Mouse (Mus musculus) intestine, embryonic 16.5 days (tissue): ENCODE results near the gene Ccdc50. TPM values are rescaled to one million over a fixed set of nuclear protein-coding genes. Genes with fewer than 3 reads are reported as not detected.

ENCODE experiments used
- ATAC-seq: fragments of 200-750 bp; cut with Nextera tagmentation; 2 replicates; pipeline ENCODE4 v1.8.0; 2017; ENCODE audit warnings: moderate TSS enrichment, moderate library complexity
- H3K27ac ChIP-seq: fragments of 300-500 bp; sonication (generic); 2 replicates; pipeline ENCODE4 v1.5.1; 2014; ENCODE audit warnings: mild to moderate bottlenecking, low read length
- H3K27me3 ChIP-seq: fragments of 300-500 bp; sonication (generic); replicated peaks from 2 replicates; pipeline ENCODE4 v1.6.1; 2014; ENCODE audit warnings: low read length, control low read depth, mixed read lengths; ENCODE audit not compliant: control insufficient read depth, insufficient read depth
- H3K36me3 ChIP-seq: fragments of 300-500 bp; sonication (generic); 2 replicates; pipeline ENCODE4 v1.6.1; 2014; ENCODE audit warnings: low read length, control low read depth; ENCODE audit not compliant: control insufficient read depth, insufficient read depth
- H3K4me1 ChIP-seq: fragments of 300-500 bp; sonication (generic); 2 replicates; pipeline ENCODE4 v1.6.1; 2014; ENCODE audit warnings: low read length, control low read depth, mixed read lengths; ENCODE audit not compliant: control insufficient read depth, insufficient read depth
- H3K4me2 ChIP-seq: fragments of 300-500 bp; sonication (generic); 2 replicates; pipeline ENCODE4 v1.6.1; 2014; ENCODE audit warnings: low read depth, low read length, control low read depth
- H3K4me3 ChIP-seq: fragments of 300-500 bp; sonication (generic); 2 replicates; pipeline ENCODE4 v1.5.1; 2014; ENCODE audit warnings: mild to moderate bottlenecking, low read length
- H3K9ac ChIP-seq: fragments of 300-500 bp; sonication (generic); 2 replicates; pipeline ENCODE4 v1.6.1; 2014; ENCODE audit warnings: low read depth, low read length
- H3K9me3 ChIP-seq: fragments of 300-500 bp; sonication (generic); 2 replicates; pipeline ENCODE4 v1.6.1; 2016; ENCODE audit warnings: low read length, control low read depth; ENCODE audit not compliant: control insufficient read depth
- WGBS: fragments of 180-500 bp; shearing (Covaris S2); extraction: QIAGEN DNeasy Blood & Tissue Kit; methylation state at CpG from one replicate; pipeline ENCODE4 v1.1.7; 2014; 5-methylcytosine and 5-hydroxymethylcytosine counted together
- polyA plus RNA-seq: library from polyadenylated mRNA; unstranded; fragments of >200 nt; fragmentation: Nextera tagmentation; extraction: Ambion mirVana; gene quantifications from 2 replicates; pipeline ENCODE4 v1.2.1, GENCODE M21; 2015

The Ccdc50 gene
- 32.9 and 34.9 TPM in 2 replicates for polyA plus RNA-seq

GRCm38 (mm10) chr16:27388761-27389451 is at the start of gene Ccdc50:
Ccdc50 (plus strand) TSS chr16:27388869.
- no peaks in the 10 kb centered on the region for H3K9me3 ChIP-seq
- peak; percentile 87 for ATAC-seq
- H3K9ac ChIP-seq = peak within 1 kb of the TSS; percentile 98
- H3K36me3 ChIP-seq = no peaks in the 10 kb centered on the region
- under 1% methylated on average over 69 of the region's 69 CpGs for WGBS
- peak within 1 kb of the TSS; percentile 57 for H3K4me2 ChIP-seq
- H3K4me3 ChIP-seq = peak within 1 kb of the TSS; percentile 91
- no peaks in the 10 kb centered on the region for H3K27me3 ChIP-seq
- peaks cover 9% of the 10 kb centered on the region; the same call in 1 of the 2 replicates for H3K4me1 ChIP-seq
- peak within 1 kb of the TSS; percentile 98 for H3K27ac ChIP-seq

- Histone ChIP-seq H3K4me3 (no peak overlapping the region), H3K27me3 (no peaks in the 10 kb centered on the region), H3K4me1 (no peaks in the 10 kb centered on the region), H3K36me3 (no peaks in the 10 kb centered on the region), H3K9me3 (no peaks in the 10 kb centered on the region), H3K4me2 (no peak overlapping the region), H3K9ac (no peak overlapping the region), H3K27ac (no peak overlapping the region)
- 69% methylated on average over 3 of the region's 3 CpGs for WGBS
- no peak for ATAC-seq
These were observed 41.1 kb upstream of the Ccdc50 start for GRCm38 (mm10) chr16:27347521-27347920.

GRCm38 (mm10) chr16:27348359-27348758 is 40.3 kb upstream of the Ccdc50 start:
- no peaks in the 10 kb centered on the region for H3K27me3 ChIP-seq
- no peak for ATAC-seq

GRCm38 (mm10) chr16:27349235-27349634 is 39.4 kb upstream of the Ccdc50 start:
- no peak for ATAC-seq
- Histone ChIP-seq H3K9ac (no peak overlapping the region), H3K4me2 (no peak overlapping the region), H3K4me3 (no peak overlapping the region), H3K9me3 (no peaks in the 10 kb centered on the region), H3K4me1 (no peaks in the 10 kb centered on the region), H3K36me3 (no peaks in the 10 kb centered on the region), H3K27me3 (no peaks in the 10 kb centered on the region), H3K27ac (no peak overlapping the region)
- 97% methylated on average over 2 of the region's 2 CpGs for WGBS

More at GRCm38 (mm10) chr16:27348359-27348758, 40.3 kb upstream of the Ccdc50 start:
- 64% methylated on average over 1 of the region's 1 CpGs for WGBS
- no peaks in the 10 kb centered on the region for H3K4me1 ChIP-seq
- H3K4me2 ChIP-seq = no peak overlapping the region
- H3K9ac ChIP-seq = no peak overlapping the region
- no peaks in the 10 kb centered on the region for H3K9me3 ChIP-seq
- H3K4me3 ChIP-seq = no peak overlapping the region
- no peak overlapping the region for H3K27ac ChIP-seq
- no peaks in the 10 kb centered on the region for H3K36me3 ChIP-seq

- H3K4me1 ChIP-seq = no peaks in the 10 kb centered on the region
- no peak overlapping the region for H3K9ac ChIP-seq
- no peaks in the 10 kb centered on the region for H3K27me3 ChIP-seq
- WGBS = 87% methylated on average over 7 of the region's 7 CpGs
- H3K4me3 ChIP-seq = no peak overlapping the region
- no peaks in the 10 kb centered on the region for H3K9me3 ChIP-seq
- H3K4me2 ChIP-seq = no peak overlapping the region
- H3K27ac ChIP-seq = no peak overlapping the region
- no peak for ATAC-seq
- H3K36me3 ChIP-seq = no peaks in the 10 kb centered on the region
These were observed 38.7 kb upstream of the Ccdc50 start for GRCm38 (mm10) chr16:27349878-27350532.

GRCm38 (mm10) chr16:27354464-27354863 is 34.2 kb upstream of the Ccdc50 start:
- Histone ChIP-seq H3K27ac (no peak overlapping the region), H3K27me3 (no peaks in the 10 kb centered on the region), H3K9ac (no peak overlapping the region), H3K36me3 (no peaks in the 10 kb centered on the region), H3K9me3 (no peaks in the 10 kb centered on the region), H3K4me2 (no peak overlapping the region), H3K4me3 (no peak overlapping the region), H3K4me1 (no peaks in the 10 kb centered on the region)
- ATAC-seq = no peak
- WGBS = 72% methylated on average over 2 of the region's 2 CpGs

- ATAC-seq = peak; percentile 53
- no peaks in the 10 kb centered on the region for H3K4me1 ChIP-seq
- no peaks in the 10 kb centered on the region for H3K9me3 ChIP-seq
These were observed 28.6 kb upstream of the Ccdc50 start for GRCm38 (mm10) chr16:27360059-27360458.

GRCm38 (mm10) chr16:27370191-27370590 is 18.5 kb upstream of the Ccdc50 start, which contains the start of gene Uts2b:
Uts2b (minus strand) TSS chr16:27370239.
- no peaks in the 10 kb centered on the region for H3K27me3 ChIP-seq
- H3K4me2 ChIP-seq = no peak within 1 kb of the TSS
- no peak within 1 kb of the TSS for H3K4me3 ChIP-seq
- no peak within 1 kb of the TSS for H3K9ac ChIP-seq
- ATAC-seq = no peak
- H3K27ac ChIP-seq = no peak within 1 kb of the TSS
- no peaks in the 10 kb centered on the region for H3K9me3 ChIP-seq
- no peaks in the 10 kb centered on the region for H3K4me1 ChIP-seq
- WGBS = 70% methylated on average over 8 of the region's 8 CpGs
- no peaks in the 10 kb centered on the region for H3K36me3 ChIP-seq

More at GRCm38 (mm10) chr16:27360059-27360458, 28.6 kb upstream of the Ccdc50 start:
- Histone ChIP-seq H3K36me3 (no peaks in the 10 kb centered on the region), H3K27me3 (no peaks in the 10 kb centered on the region), H3K4me3 (no peak overlapping the region), H3K27ac (no peak overlapping the region), H3K9ac (no peak overlapping the region), H3K4me2 (no peak overlapping the region)
- 69% methylated on average over 1 of the region's 1 CpGs for WGBS

GRCm38 (mm10) chr16:27370700-27371099 is 18.0 kb upstream of the Ccdc50 start:
- no peak overlapping the region for H3K4me2 ChIP-seq
- WGBS = 88% methylated on average over 2 of the region's 2 CpGs
- H3K4me1 ChIP-seq = no peaks in the 10 kb centered on the region
- H3K27ac ChIP-seq = no peak overlapping the region
- no peaks in the 10 kb centered on the region for H3K36me3 ChIP-seq
- ATAC-seq = no peak
- no peaks in the 10 kb centered on the region for H3K9me3 ChIP-seq
- H3K4me3 ChIP-seq = no peak overlapping the region
- H3K27me3 ChIP-seq = no peaks in the 10 kb centered on the region
- no peak overlapping the region for H3K9ac ChIP-seq
